Mouse (Mus musculus): ENCODE measurements at regions not wholly inside any gene's neighbourhood (a gene's known extent, or its start where the extent isn't known, plus 50 kb on each side); places are given as distances from the start of the nearest gene placed in this dataset.

- DNase-seq (ENCODE audit: low spot score): no peak
These were observed 83.3 kb upstream of the Tbc1d5 start for GRCm38 (mm10) chr17:51262404-51262803.

GRCm38 (mm10) chr17:51258316-51258715 lies 79.2 kb upstream of the Tbc1d5 start:
- DNase-seq (ENCODE audit: low spot score): no peak

GRCm38 (mm10) chr17:51248543-51248942 lies 69.4 kb upstream of the Tbc1d5 start:
- DNase-seq (ENCODE audit: low spot score): no peak

- no peak for DNase-seq (ENCODE audit: low spot score)
These were observed 66.9 kb upstream of the Tbc1d5 start for GRCm38 (mm10) chr17:51246038-51246437.

GRCm38 (mm10) chr17:51240360-51240993 lies 61.3 kb upstream of the Tbc1d5 start:
- DNase-seq (ENCODE audit: low spot score): no peak

GRCm38 (mm10) chr17:51239465-51239864 lies 60.3 kb upstream of the Tbc1d5 start:
- no peak for DNase-seq (ENCODE audit: low spot score)
